Mouse (Mus musculus) liver (tissue): Measurements from ENCODE around the gene Dnah8.
A peak's percentile ranks its signal among the peaks of the same experiment; 100 is the strongest.

Experiments used
- DNase-seq: peaks from one replicate; pipeline ENCODE4 v3.0.0-alpha.2; 2020; ENCODE audit warnings: mixed read lengths

Dnah8 gene

GRCm38 (mm10) chr17:30663170-30663569 is 39.0 kb downstream of the Dnah8 start:
- no peak for DNase-seq

GRCm38 (mm10) chr17:30664856-30665255 is 40.7 kb downstream of the Dnah8 start:
- DNase-seq, result no peak

GRCm38 (mm10) chr17:30672556-30672955 is 48.4 kb downstream of the Dnah8 start:
- DNase-seq, result no peak

- no peak for DNase-seq
These were observed 48.9 kb downstream of the Dnah8 start for GRCm38 (mm10) chr17:30673023-30673422.

DNA sequence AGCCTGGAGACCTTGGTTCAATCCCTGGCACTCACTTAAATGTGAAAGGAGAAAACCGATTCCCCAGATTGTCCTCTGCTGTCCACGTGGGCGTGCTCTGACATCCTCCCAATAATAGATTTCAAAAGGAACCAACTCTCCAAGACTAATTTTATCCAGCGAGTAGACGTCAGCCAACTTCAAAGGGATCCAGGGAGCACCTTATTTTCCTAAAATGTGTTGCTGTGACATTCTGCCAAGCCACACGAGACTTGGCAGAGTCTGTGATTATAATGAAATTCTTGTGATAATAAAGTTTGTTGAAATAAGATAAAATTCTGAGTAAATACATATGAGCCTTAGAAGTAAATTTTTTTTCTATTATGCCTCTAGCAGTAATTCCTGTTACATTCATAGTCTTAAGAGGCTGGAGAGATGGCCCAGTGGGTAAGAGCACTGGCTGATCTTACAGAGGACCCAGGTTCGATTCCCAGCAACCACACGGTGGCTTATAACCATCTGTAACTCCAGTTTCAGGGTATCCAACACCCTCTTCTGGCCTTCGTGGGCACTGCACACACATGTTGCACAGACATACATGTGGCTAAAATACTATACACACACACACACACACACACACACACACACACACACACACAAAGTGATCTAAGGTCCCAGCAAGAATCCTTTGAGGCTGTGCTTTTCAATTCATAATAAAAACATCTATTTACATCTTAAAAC is 51.0 kb downstream of the Dnah8 start:
- DNase-seq, result no peak

DNA sequence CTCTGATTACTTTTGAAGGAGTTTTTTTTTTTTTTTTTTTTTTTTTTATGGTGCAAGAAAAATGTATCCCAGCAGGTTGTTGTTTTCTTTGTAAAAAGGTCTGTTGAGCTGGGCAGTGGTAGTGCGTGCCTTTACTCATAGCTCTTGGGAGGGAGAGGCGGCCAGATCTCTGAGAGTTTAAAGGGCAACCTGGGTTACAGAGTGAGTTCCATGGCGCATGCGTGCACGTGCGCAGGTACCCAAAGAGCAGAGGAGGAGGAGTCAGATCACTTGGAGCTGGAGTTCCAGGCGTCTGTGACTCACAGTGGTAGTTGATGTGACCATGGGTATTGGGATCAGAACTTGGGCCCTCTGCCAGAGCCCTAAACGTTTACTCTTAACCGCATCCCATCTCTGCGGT is 54.4 kb downstream of the Dnah8 start:
- no peak for DNase-seq

DNA sequence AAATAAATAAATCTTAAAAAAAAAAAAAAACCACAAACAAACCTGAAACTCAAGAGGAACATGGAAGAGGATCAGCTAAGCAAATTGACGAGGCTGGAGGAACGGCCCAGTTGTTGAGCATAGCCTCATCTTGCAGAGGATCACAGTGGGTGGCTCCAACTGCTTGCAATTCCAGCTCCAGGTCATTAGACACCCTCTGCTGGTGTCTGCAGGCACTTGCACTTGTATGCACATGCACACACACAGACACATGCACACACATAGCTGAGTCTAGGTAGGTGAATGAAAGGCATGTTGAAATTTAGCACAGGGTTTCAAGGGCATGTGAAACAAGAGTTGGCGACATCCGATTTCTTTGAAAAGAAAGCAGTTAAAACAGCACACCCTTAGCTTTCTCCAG is 55.5 kb downstream of the Dnah8 start:
- DNase-seq, result no peak

DNA sequence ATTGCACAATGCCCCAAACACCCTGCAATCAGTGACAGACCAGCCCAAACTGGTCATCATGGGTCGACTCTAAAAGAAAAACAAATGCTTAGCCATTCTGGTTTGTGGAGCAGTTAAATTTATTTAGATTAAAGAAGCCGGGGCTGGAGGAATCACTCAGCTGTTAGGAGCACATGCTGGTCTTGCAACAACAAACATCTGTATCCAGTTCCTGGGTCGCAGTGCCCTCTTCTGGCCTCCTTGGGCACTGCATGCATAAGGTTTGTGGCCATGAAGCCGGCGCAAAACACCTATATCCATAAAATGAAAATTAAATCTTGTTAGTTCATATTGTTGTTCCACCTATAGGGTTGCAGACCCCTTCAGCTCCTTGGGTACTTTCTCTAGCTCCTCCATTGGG is 57.5 kb downstream of the Dnah8 start:
- DNase-seq, result peak; percentile 68

GRCm38 (mm10) chr17:30690181-30690580 is 66.0 kb downstream of the Dnah8 start:
- DNase-seq, result no peak

DNA sequence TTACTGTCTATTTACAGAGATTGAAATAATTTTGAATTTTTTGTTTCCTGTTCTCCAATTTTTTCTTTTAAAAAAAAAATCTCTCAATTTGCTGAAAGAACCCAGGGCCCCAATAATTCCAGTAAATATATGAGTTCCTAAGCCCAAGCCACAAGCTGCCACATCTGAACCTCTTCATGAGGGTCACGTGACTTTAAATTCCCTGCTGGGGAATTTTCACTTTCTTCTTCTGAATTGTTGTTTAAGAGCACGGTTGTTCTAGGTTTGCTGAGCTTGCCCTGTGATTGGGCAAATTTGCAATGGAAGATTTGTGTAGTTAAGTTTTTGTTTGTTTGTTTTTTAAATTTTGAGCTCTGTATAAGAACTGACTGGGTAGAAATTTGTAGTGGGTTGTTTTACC is 67.3 kb downstream of the Dnah8 start:
- DNase-seq, result no peak

DNA sequence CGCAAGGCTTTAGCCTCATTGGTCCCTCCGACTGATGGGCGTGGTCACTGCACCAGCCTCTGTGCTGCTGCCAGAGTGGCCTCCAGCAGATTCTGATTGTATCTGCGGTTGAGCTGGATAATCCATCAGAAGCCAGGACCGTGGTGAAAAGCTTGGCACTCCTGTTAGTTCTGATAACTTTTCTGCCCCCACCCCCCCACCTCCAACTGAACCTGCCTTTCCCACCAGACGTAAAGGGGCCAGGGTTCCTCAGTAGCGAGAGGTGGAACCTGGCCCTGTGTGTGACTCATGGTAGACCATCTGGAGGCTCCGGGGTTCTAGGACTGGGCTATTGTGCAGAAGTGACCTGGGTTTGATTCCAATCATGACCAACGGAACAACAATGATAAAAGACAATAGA is 70.1 kb downstream of the Dnah8 start:
- no peak for DNase-seq

GRCm38 (mm10) chr17:30714732-30715131 is 90.6 kb downstream of the Dnah8 start:
- DNase-seq, result peak; percentile 29

DNA sequence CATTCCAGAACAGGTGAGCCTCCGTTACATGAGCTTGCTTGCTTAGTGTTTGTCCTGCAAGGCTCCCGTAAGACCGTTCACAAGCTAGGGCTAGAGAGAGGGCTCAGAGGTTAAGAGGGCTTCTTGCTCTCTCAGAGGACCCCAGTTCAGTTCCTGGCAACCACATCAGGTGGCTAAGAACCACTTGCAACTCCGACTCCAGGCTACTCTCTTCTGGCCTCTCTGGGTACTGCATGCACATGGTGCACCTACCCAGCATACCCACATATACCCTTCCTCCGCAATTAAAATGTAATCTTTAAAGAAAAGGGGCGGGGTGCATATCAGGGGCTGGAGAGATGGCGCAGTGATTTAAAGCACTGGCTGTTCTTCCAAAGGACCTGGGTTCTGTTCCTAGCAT is 94.0 kb downstream of the Dnah8 start:
- DNase-seq, result no peak

GRCm38 (mm10) chr17:30719031-30719430 is 94.9 kb downstream of the Dnah8 start:
- DNase-seq, result no peak

GRCm38 (mm10) chr17:30727788-30728187 is 103.6 kb downstream of the Dnah8 start:
- DNase-seq, result no peak

DNA sequence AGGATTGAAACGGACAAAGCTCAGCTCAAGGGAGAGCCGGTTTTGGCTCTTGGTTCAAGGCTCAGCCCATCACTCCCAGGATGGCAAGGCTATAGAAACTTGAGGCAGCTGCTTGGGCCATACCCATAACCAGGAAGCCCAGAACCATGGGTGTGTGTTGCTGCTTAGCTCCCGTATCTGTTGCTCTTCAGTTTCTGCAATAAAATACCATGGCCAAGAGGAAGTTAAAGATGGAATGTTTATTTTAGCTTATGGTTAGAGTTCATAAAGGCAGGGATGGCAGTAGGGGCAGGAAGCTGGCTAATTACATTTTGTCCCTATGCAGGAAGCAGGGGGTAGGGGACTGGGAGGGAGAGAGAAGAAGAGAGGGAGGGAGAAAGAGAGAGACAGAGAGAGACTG is 108.6 kb downstream of the Dnah8 start:
- no peak for DNase-seq

DNA sequence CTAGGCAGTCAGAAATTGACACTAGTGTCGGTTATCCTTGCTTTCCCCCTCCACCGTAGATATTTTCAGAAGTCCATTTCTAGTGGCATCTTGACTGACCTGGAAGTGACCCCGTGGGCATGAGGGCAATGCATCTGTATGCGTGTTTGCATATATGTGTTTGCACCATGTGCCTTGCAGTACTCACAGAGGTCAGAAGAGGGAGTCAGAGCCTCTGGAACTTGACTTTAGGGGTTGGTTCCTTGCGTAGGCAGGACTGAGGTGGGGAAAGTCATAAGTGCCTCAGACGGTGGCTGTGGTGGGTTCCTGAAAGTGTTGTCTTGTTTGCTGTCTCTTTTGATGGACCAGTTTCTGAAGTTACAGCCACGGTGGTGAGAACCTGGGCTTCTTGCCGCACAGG is 110.6 kb downstream of the Dnah8 start:
- no peak for DNase-seq

- DNase-seq, result no peak
These were observed 111.3 kb downstream of the Dnah8 start for GRCm38 (mm10) chr17:30735454-30735853.

GRCm38 (mm10) chr17:30737797-30738196 is 113.6 kb downstream of the Dnah8 start:
- DNase-seq, result peak; percentile 45

DNA sequence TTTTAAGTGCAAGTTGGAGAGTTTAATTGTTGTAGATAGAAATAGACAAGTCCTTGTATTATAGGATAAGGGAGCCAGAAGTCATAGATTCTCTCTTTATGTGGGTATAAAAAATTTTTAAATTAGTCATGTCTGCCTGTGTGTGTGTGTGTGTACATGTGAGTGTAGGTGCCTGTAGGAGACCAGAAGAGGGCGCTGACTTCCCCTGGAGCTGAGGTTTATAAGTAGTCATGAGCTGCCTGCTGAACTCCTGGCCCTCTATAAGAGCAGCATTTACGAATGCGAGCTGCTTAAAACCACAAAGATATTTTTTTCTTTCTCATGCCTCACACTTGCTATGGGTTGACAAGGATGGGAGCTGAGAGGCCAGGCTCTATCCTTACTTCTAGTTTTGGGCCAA is 115.6 kb downstream of the Dnah8 start:
- no peak for DNase-seq

DNA sequence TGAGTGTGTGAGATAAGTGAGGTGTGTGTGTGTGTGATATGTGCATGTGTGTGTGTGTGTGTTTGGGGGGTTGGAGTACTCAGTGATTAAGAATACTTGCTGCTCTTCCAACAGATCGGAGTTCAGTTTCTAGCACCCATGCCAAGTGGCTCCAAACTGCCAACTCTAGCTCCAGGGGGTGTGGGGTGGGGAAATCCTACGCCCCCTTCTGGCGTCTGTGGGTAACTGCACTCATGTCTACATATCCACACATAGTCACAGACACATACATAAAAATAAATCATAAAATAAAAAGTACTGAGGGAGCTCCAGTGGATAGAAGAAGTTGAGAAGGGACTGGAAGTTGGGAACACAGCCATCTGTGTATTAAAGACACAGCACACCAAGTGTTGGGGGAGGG is 119.8 kb downstream of the Dnah8 start:
- no peak for DNase-seq

GRCm38 (mm10) chr17:30746056-30747024 is 122.2 kb downstream of the Dnah8 start:
- peak; percentile 46 for DNase-seq

- DNase-seq, result no peak
These were observed 125.2 kb downstream of the Dnah8 start for GRCm38 (mm10) chr17:30749391-30749790.

DNA sequence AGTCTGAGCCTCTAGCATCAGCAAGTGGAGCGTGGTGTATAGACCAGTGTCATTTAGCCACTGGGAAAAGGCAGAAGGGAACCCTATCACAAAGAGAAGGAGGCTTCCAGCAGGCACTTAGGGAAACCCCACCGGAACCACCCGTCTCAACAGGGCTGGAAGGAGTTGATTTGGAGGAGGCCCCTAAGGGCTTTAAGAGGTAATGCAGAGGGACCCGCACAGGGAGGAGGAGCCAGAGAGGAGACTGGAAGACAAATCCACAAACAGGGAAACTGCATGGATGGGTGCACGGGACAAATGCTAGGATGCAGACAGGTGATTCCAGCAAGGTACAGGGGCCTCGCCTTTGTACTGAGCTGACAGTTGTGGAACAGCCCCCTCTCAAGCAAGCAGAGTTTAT is 126.1 kb downstream of the Dnah8 start:
- DNase-seq, result no peak
